Comparison of ENCODE assay signal across 7 mouse cellular contexts in genomic region chr7:29296998-29297397, GRCm38 (mm10). TPM values are rescaled to one million over a fixed set of nuclear protein-coding genes. Genes with fewer than 3 reads are reported as not detected.
DNase-seq lines count a peak whose midpoint lies in the region; ATAC-seq and TF ChIP-seq lines count a peak whose summit lies in the region.

No protein-coding gene starts in this region.

- 0 out of 2 replicates have a peak, but pooled peaks cover 5% of the 10 kb centered on the region for H3K4me1 ChIP-seq in forebrain, postnatal 0 days (ENCODE audit: insufficient read depth)
- H3K4me1 ChIP-seq in intestine, embryonic 16.5 days (ENCODE audit: control insufficient read depth, insufficient read depth, low read length): peaks cover 18% of the 10 kb centered on the region
- peaks cover 6% of the 10 kb centered on the region; the same call in 1 of the 2 replicates for H3K4me1 ChIP-seq in lung, postnatal 0 days (ENCODE audit: insufficient read depth, low read depth, low read length)
- H3K4me1 ChIP-seq in spleen, adult 2 months (ENCODE audit: control insufficient read depth, insufficient read depth, insufficient read length): no peaks in the 10 kb centered on the region

- no peaks in the 10 kb centered on the region for H3K36me3 ChIP-seq in forebrain, postnatal 0 days (ENCODE audit: insufficient read depth)
- no peaks in the 10 kb centered on the region for H3K36me3 ChIP-seq in intestine, embryonic 16.5 days (ENCODE audit: control insufficient read depth, insufficient read depth, low read length)
- no peaks in the 10 kb centered on the region for H3K36me3 ChIP-seq in lung, postnatal 0 days (ENCODE audit: insufficient read depth, low read length)
- H3K36me3 ChIP-seq in spleen, adult 2 months (ENCODE audit: control insufficient read depth, insufficient read depth, low read length): no peaks in the 10 kb centered on the region

- H3K27me3 ChIP-seq in forebrain, postnatal 0 days (ENCODE audit: insufficient read depth, low read length): no peaks in the 10 kb centered on the region
- H3K27me3 ChIP-seq in intestine, embryonic 16.5 days (replicated peaks; ENCODE audit: control insufficient read depth, insufficient read depth, low read length): no peaks in the 10 kb centered on the region
- no peaks in the 10 kb centered on the region for H3K27me3 ChIP-seq in lung, postnatal 0 days (replicated peaks; ENCODE audit: insufficient read depth, low read length)
- no peaks in the 10 kb centered on the region for H3K27me3 ChIP-seq in spleen, adult 2 months (ENCODE audit: control insufficient read depth, insufficient read depth, low read length)

- TF ChIP-seq CTCF in brain, embryonic 14.5 days (IDR thresholded peaks at IDR 0.05; ENCODE audit: borderline replicate concordance, extremely low read depth, insufficient read depth, insufficient read length): peak; percentile 90
- peak; percentile 88 for TF ChIP-seq CTCF in forebrain, postnatal 0 days (IDR thresholded peaks at IDR 0.05; ENCODE audit: low read depth)
- peak; percentile 91 for TF ChIP-seq CTCF in lung, postnatal 0 days (IDR thresholded peaks at IDR 0.05)
- TF ChIP-seq CTCF in spleen, adult 2 months (IDR thresholded peaks at IDR 0.05; ENCODE audit: extremely low read depth, insufficient read depth, insufficient read length, insufficient replicate concordance): peak; percentile 68; the same call in 1 of the 2 replicates

- peak; percentile 48; the same call in 1 of the 2 replicates for ATAC-seq in forebrain, postnatal 0 days
- 0 out of 2 replicates have a peak, but pooled peaks have one; percentile 39 for ATAC-seq in intestine, embryonic 16.5 days
- ATAC-seq in lung, postnatal 0 days: peak; percentile 20; the same call in 1 of the 2 replicates

- no peak for TF ChIP-seq POLR2A in brain, embryonic 14.5 days (IDR thresholded peaks at IDR 0.05; ENCODE audit: borderline replicate concordance, extremely low read depth, insufficient read depth, insufficient read length, poor library complexity, severe bottlenecking)
- TF ChIP-seq POLR2A in spleen, adult 2 months (IDR thresholded peaks at IDR 0.05; ENCODE audit: low read depth, low read length): no peak

- H3K27ac ChIP-seq in forebrain, postnatal 0 days (ENCODE audit: low read depth, low read length): no peak overlapping the region
- no peak overlapping the region for H3K27ac ChIP-seq in intestine, embryonic 16.5 days (ENCODE audit: low read length)
- H3K27ac ChIP-seq in lung, postnatal 0 days (ENCODE audit: low read length): no peak overlapping the region
- H3K27ac ChIP-seq in spleen, adult 2 months (ENCODE audit: insufficient read depth, low read length): no peak overlapping the region

- TF ChIP-seq EP300 in lung, postnatal 0 days (IDR thresholded peaks at IDR 0.05): no peak

- WGBS in forebrain, postnatal 0 days: 9% methylated on average over 10 of the region's 10 CpGs
- WGBS in intestine, embryonic 16.5 days: 6% methylated on average over 10 of the region's 10 CpGs
- 8% methylated on average over 10 of the region's 10 CpGs for WGBS in lung, postnatal 0 days
- WGBS in spleen, adult 2 months: 20% methylated on average over 10 of the region's 10 CpGs

- H3K4me2 ChIP-seq in forebrain, postnatal 0 days (ENCODE audit: low read depth): no peak overlapping the region
- H3K4me2 ChIP-seq in intestine, embryonic 16.5 days (ENCODE audit: low read depth, low read length): no peak overlapping the region
- no peak overlapping the region for H3K4me2 ChIP-seq in lung, postnatal 0 days (replicated peaks; ENCODE audit: low read depth, low read length)

- no peak overlapping the region for H3K4me3 ChIP-seq in forebrain, postnatal 0 days (ENCODE audit: low read depth, low read length)
- H3K4me3 ChIP-seq in intestine, embryonic 16.5 days (ENCODE audit: low read length): no peak overlapping the region
- no peak overlapping the region for H3K4me3 ChIP-seq in lung, postnatal 0 days (ENCODE audit: low read depth, low read length)
- H3K4me3 ChIP-seq in spleen, adult 2 months (ENCODE audit: extremely low read depth, insufficient read depth, insufficient read length): no peak overlapping the region

- H3K9me3 ChIP-seq in forebrain, postnatal 0 days (ENCODE audit: low read length): no peaks in the 10 kb centered on the region
- no peaks in the 10 kb centered on the region for H3K9me3 ChIP-seq in intestine, embryonic 16.5 days (ENCODE audit: control insufficient read depth, low read length)
- no peaks in the 10 kb centered on the region for H3K9me3 ChIP-seq in lung, postnatal 0 days (ENCODE audit: low read length)

- H3K9ac ChIP-seq in forebrain, postnatal 0 days: no peak overlapping the region
- H3K9ac ChIP-seq in intestine, embryonic 16.5 days (ENCODE audit: low read depth, low read length): no peak overlapping the region
- no peak overlapping the region for H3K9ac ChIP-seq in lung, postnatal 0 days (replicated peaks; ENCODE audit: low read depth)

- peak; percentile 74 for DNase-seq in urinary bladder, postnatal 14 days (ENCODE audit: low spot score)
- no peak for DNase-seq in urinary bladder, postnatal 4 days (ENCODE audit: low spot score in 2 of 2)
- DNase-seq in brain, embryonic 14.5 days (ENCODE audit: low read depth): peak; percentile 87
- DNase-seq in forebrain, postnatal 0 days: peak; percentile 80
- peak; percentile 91 for DNase-seq in lung, postnatal 0 days (ENCODE audit: low spot score)
- DNase-seq in spleen, adult 2 months (ENCODE audit: low read depth in 1 of 2, low spot score in 2 of 2): peak; percentile 41 to 50

RNA-seq across cellular contexts. Expression of gene Dpf1, which starts 6.8 kb away (rescaled TPM):
- 111 and 157 TPM in 2 replicates for polyA plus RNA-seq in brain, embryonic 14.5 days (2012; rRNA removed)
- total RNA-seq in forebrain, postnatal 0 days (2014; rRNA removed): 246 and 291 TPM in 2 replicates
- 243 and 248 TPM in 2 replicates for polyA plus RNA-seq in forebrain, postnatal 0 days (2015; fragmentation: Nextera tagmentation; extraction: Ambion mirVana)
- polyA plus RNA-seq in intestine, embryonic 16.5 days (2015; fragmentation: Nextera tagmentation; extraction: Ambion mirVana): 6.2 and 6.8 TPM in 2 replicates
- 2.0 and 2.5 TPM in 2 replicates for polyA plus RNA-seq in lung, postnatal 0 days (2015; fragmentation: Nextera tagmentation; extraction: Ambion mirVana)
- 0.06 and 0.35 TPM in 2 replicates for polyA plus RNA-seq in spleen, adult 2 months (2012; rRNA removed)

RNA-seq across cellular contexts. Expression of gene Ppp1r14a, which starts 7.9 kb away (rescaled TPM):
- 5.0 and 8.7 TPM in 2 replicates for polyA plus RNA-seq in brain, embryonic 14.5 days (2012; rRNA removed)
- 1.5 and 2.0 TPM in 2 replicates for total RNA-seq in forebrain, postnatal 0 days (2014; rRNA removed)
- 2.3 and 2.8 TPM in 2 replicates for polyA plus RNA-seq in forebrain, postnatal 0 days (2015; fragmentation: Nextera tagmentation; extraction: Ambion mirVana)
- polyA plus RNA-seq in intestine, embryonic 16.5 days (2015; fragmentation: Nextera tagmentation; extraction: Ambion mirVana): 40.8 and 45.2 TPM in 2 replicates
- 222 and 246 TPM in 2 replicates for polyA plus RNA-seq in lung, postnatal 0 days (2015; fragmentation: Nextera tagmentation; extraction: Ambion mirVana)
- 27.3 and 62.6 TPM in 2 replicates for polyA plus RNA-seq in spleen, adult 2 months (2012; rRNA removed)

RNA-seq across cellular contexts. Expression of gene Spint2, which starts 15.3 kb away (rescaled TPM):
- polyA plus RNA-seq in brain, embryonic 14.5 days (2012; rRNA removed): 43.0 and 43.8 TPM in 2 replicates
- 32.3 and 36.7 TPM in 2 replicates for total RNA-seq in forebrain, postnatal 0 days (2014; rRNA removed)
- 94.6 and 127 TPM in 2 replicates for polyA plus RNA-seq in forebrain, postnatal 0 days (2015; fragmentation: Nextera tagmentation; extraction: Ambion mirVana)
- polyA plus RNA-seq in intestine, embryonic 16.5 days (2015; fragmentation: Nextera tagmentation; extraction: Ambion mirVana): 626 and 672 TPM in 2 replicates
- 429 and 453 TPM in 2 replicates for polyA plus RNA-seq in lung, postnatal 0 days (2015; fragmentation: Nextera tagmentation; extraction: Ambion mirVana)
- polyA plus RNA-seq in spleen, adult 2 months (2012; rRNA removed): 69.7 and 88.3 TPM in 2 replicates

RNA-seq across cellular contexts. Expression of gene 2200002D01Rik, which starts 48.7 kb away (rescaled TPM):
- 0.19 and 0.40 TPM in 2 replicates for polyA plus RNA-seq in brain, embryonic 14.5 days (2012; rRNA removed)
- total RNA-seq in forebrain, postnatal 0 days (2014; rRNA removed): 0.23 TPM in 1 of 2 replicates, not detected in the other
- 0.67 and 0.82 TPM in 2 replicates for polyA plus RNA-seq in forebrain, postnatal 0 days (2015; fragmentation: Nextera tagmentation; extraction: Ambion mirVana)
- 261 and 264 TPM in 2 replicates for polyA plus RNA-seq in intestine, embryonic 16.5 days (2015; fragmentation: Nextera tagmentation; extraction: Ambion mirVana)
- 123 and 134 TPM in 2 replicates for polyA plus RNA-seq in lung, postnatal 0 days (2015; fragmentation: Nextera tagmentation; extraction: Ambion mirVana)
- 0.51 and 1.0 TPM in 2 replicates for polyA plus RNA-seq in spleen, adult 2 months (2012; rRNA removed)

RNA-seq across cellular contexts. Expression of gene Yif1b, which starts 58.9 kb away (rescaled TPM):
- polyA plus RNA-seq in brain, embryonic 14.5 days (2012; rRNA removed): 67.2 and 84.0 TPM in 2 replicates
- total RNA-seq in forebrain, postnatal 0 days (2014; rRNA removed): 71.2 and 84.1 TPM in 2 replicates
- 97.7 and 100 TPM in 2 replicates for polyA plus RNA-seq in forebrain, postnatal 0 days (2015; fragmentation: Nextera tagmentation; extraction: Ambion mirVana)
- polyA plus RNA-seq in intestine, embryonic 16.5 days (2015; fragmentation: Nextera tagmentation; extraction: Ambion mirVana): 83.1 and 83.7 TPM in 2 replicates
- polyA plus RNA-seq in lung, postnatal 0 days (2015; fragmentation: Nextera tagmentation; extraction: Ambion mirVana): 93.9 and 96.2 TPM in 2 replicates
- polyA plus RNA-seq in spleen, adult 2 months (2012; rRNA removed): 74.2 and 97.6 TPM in 2 replicates

Comparison
In these comparisons a context has a peak if more than half of its experiments do, and no peak if none do; other contexts are left out.
1. DNase-seq: peak in urinary bladder, postnatal 14 days (single experiment), brain, embryonic 14.5 days (single experiment), forebrain, postnatal 0 days (single experiment), lung, postnatal 0 days (single experiment) and spleen, adult 2 months (2 of 2); none in urinary bladder, postnatal 4 days (0 of 2).
2. RNA of gene Dpf1, which starts 6.8 kb away (polyA plus RNA-seq): 243 to 248 TPM in forebrain, postnatal 0 days and 111 to 157 TPM in brain, embryonic 14.5 days; 6.2 to 6.8 TPM in intestine, embryonic 16.5 days, 2.0 to 2.5 TPM in lung, postnatal 0 days and 0.06 to 0.35 TPM in spleen, adult 2 months; every median in the first group is over 10 times any median in the second.
3. Peak in every context shown above with its lines, with median percentiles within 50 percentile points of each other: CTCF ChIP-seq and ATAC-seq.